Mouse (Mus musculus) midbrain, postnatal 0 days (tissue): ENCODE measurements at regions not wholly inside any gene's neighbourhood (a gene's known extent, or its start where the extent isn't known, plus 50 kb on each side); places are given as distances from the start of the nearest gene placed in this dataset.

Experiments
- ATAC-seq: fragments of 200-750 bp; cut with Nextera tagmentation; 2 replicates; pipeline ENCODE4 v1.8.0; 2017; ENCODE audit warnings: moderate number of reproducible peaks, mild to moderate bottlenecking, moderate TSS enrichment, moderate library complexity; ENCODE audit not compliant: low FRiP score
- DNase-seq: peaks from one replicate; pipeline ENCODE4 v3.0.0-alpha.2; 2015; ENCODE audit warnings: low spot score
- H3K27ac ChIP-seq: fragments of 300-500 bp; sonication (generic); 2 replicates; pipeline ENCODE4 v1.5.1; 2014; ENCODE audit warnings: low read depth, mild to moderate bottlenecking, low read length, mixed read lengths
- H3K27me3 ChIP-seq: fragments of 300-500 bp; sonication (generic); 2 replicates; pipeline ENCODE4 v1.6.1; 2014; ENCODE audit warnings: low read length, control low read depth, mixed read lengths; ENCODE audit not compliant: insufficient read depth
- H3K36me3 ChIP-seq: fragments of 300-500 bp; sonication (generic); 2 replicates; pipeline ENCODE4 v1.6.1; 2014; ENCODE audit warnings: low read length, control low read depth, mixed read lengths; ENCODE audit not compliant: insufficient read depth
- H3K4me1 ChIP-seq: fragments of 300-500 bp; sonication (generic); 2 replicates; pipeline ENCODE4 v1.6.1; 2014; ENCODE audit warnings: mild to moderate bottlenecking, control low read depth, antibody characterized with exemption, low read length, mixed read lengths; ENCODE audit not compliant: insufficient read depth
- H3K4me2 ChIP-seq: fragments of 300-500 bp; sonication (generic); 2 replicates; pipeline ENCODE4 v1.6.1; 2014; ENCODE audit warnings: low read depth, mild to moderate bottlenecking, low read length, mixed read lengths; ENCODE audit not compliant: poor library complexity, severe bottlenecking
- H3K4me3 ChIP-seq: fragments of 300-500 bp; sonication (generic); 2 replicates; pipeline ENCODE4 v1.5.1; 2014; ENCODE audit warnings: low read depth, mild to moderate bottlenecking, low read length, moderate library complexity
- H3K9ac ChIP-seq: fragments of 300-500 bp; sonication (generic); replicated peaks from 2 replicates; pipeline ENCODE4 v1.6.1; 2014; ENCODE audit warnings: mild to moderate bottlenecking, low read length, moderate library complexity, mixed read lengths; ENCODE audit not compliant: poor library complexity, severe bottlenecking
- H3K9me3 ChIP-seq: fragments of 300-500 bp; sonication (generic); 2 replicates; pipeline ENCODE4 v1.6.1; 2016; ENCODE audit warnings: low read length, control low read depth
- CTCF ChIP-seq: IDR thresholded peaks from 2 replicates; pipeline ENCODE4 v1.5.1; 2016; ENCODE audit warnings: antibody characterized with exemption, mild to moderate bottlenecking
- WGBS: fragments of 180-500 bp; shearing (Covaris S2); extraction: QIAGEN DNeasy Blood & Tissue Kit; methylation state at CpG from one replicate; pipeline ENCODE4 v1.1.7; 2014; 5-methylcytosine and 5-hydroxymethylcytosine counted together

DNA sequence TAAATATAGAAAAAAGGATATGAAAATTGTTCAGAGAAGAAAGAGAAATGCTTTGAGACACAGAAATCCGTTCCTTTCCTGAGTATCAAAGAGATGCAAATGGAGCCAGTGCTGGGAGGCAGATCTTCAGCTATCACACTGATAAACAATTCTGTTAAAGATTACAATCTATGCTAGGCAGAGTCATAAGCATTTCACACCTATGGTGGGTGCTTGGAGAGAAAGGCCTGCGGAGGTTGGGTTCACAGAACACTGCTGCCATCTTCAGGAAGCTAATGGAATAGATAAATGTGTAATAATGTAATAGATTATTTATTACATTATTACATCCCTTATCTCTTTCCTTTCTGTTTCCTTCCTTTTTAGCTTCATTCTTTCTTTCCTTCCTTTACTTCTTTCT lies 73.1 kb upstream of the Pbdc1 start:
- H3K27me3 ChIP-seq, result peaks cover 7% of the 10 kb centered on the region; the same call in 1 of the 2 replicates
- no peak overlapping the region for H3K4me2 ChIP-seq
- no peak overlapping the region for H3K27ac ChIP-seq
- no peaks in the 10 kb centered on the region for H3K36me3 ChIP-seq
- no peak overlapping the region for H3K9ac ChIP-seq
- DNase-seq (peak; percentile 60), ATAC-seq (no peak)
- no peak overlapping the region for H3K4me3 ChIP-seq
- 11% methylated on average over 2 of the region's 2 CpGs for WGBS
- H3K9me3 ChIP-seq, result no peaks in the 10 kb centered on the region
- H3K4me1 ChIP-seq, result no peaks in the 10 kb centered on the region
- peak; percentile 83 for TF ChIP-seq CTCF
